Mouse (Mus musculus): ENCODE measurements around the gene Nr2f1. TPM values are rescaled to one million over a fixed set of nuclear protein-coding genes. Genes with fewer than 3 reads are reported as not detected.

Gene Nr2f1
- polyA plus RNA-seq, 1 experiment from 2014 or later, result 10.9 TPM

Other genes starting within 250 kb of the Nr2f1 start
- gene Pou5f2, start 174.9 kb downstream of the Nr2f1 start, polyA plus RNA-seq (2014; fragmentation: Nextera tagmentation; extraction: Ambion mirVana), result 0.68 and 1.2 TPM in 2 replicates